Mouse (Mus musculus) ES-CJ7 (cell line): ENCODE measurements around the gene Trp53bp2.

Experiments
- DNase-seq: peaks from one replicate; pipeline ENCODE4 v3.0.0; 2011; ENCODE audit warnings: low read depth, low spot score

The Trp53bp2 gene

DNA sequence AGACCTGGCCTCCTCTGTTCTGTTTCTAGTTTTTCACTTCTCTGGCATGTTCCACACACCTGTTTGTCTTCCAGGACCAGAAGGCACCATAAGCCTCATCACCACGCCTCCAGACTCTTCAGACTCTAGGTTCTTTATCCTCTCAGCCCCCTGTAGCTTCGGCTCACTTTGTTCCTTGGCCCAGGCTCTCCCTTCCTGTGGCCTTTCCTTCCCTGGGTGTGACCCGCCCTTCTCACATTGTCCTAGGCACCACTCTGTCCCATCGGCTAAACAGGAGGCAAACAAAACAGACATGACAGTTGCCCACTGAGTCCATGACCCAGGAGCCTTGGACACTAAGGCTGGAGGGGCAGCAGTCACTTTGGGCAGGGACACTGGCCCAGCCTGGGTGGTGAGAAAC is 91.3 kb downstream of the Trp53bp2 start:
- DNase-seq, result no peak

DNA sequence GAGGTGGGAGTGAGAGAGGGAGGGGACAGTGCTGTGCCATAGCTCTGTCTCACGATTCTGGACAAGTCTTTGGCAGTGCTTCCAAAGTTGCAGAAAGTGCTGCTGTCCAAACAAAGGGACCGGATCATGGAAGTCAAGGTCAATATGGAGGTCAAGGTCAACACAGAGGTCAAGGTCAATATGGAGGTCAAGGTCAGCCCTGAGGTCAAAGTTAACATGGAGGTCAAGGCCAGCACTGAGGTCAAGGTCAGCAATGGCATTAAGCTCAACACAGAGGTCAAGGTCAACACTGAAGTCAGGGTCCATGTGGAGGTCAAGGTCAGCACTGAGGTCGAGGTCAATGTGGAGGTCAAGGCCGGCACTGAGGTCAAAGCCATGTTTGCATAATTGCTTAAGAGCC is 91.9 kb downstream of the Trp53bp2 start:
- DNase-seq, result peak; percentile 66

DNA sequence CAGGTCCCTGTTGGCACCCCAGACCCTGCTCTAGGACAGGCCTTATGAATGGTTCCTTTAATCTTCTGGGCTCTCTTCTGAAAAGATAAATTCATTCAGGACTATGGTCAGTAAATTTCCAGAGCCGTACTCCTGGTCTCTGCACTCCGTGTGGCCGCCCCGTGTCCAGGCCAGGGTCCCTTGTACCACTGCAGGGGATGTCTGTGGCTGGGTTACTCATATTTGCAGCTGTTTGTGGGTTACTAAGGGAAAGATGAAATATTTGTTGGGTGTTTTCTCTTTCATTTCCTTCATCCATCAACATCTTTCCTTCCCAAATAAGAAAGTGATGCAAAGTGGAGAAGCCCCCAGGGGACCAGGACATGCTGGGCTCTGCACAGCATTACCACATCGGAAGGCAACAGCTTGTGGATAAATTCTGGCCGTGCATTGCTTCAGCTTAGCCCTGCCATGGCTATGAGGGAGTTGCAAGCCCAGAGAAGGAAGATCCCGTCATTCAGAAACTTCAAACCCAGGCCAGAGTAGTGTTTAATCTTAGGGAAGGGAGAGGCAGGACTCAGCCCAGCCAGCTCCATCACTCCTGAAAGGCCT is 92.9 kb downstream of the Trp53bp2 start:
- no peak for DNase-seq

DNA sequence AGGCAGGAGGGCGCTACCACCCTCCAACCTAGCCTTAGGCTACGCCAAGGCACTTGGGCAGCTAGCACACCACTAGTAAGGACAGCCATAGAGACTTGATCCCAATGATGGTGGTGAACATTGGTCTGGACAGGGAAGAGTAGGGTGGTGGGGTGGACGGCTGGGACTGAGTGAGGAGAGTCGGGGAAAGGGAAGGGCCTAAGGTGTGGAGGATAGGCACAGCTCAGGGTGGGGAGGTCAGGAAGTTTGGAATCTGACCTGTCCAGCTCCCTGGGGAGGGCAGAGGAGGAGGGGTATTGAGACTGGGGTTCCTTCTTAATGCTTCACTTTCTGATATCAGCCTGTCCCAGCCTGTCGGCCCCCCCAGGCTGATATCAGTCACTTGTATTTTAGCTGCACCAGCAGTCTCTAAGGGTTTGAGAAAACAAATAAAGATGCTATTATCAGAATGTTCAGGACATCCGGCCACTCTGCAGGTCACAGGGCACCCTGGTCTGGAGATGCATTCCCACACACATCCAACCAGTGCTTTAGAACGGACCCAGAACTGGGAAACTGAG is 93.6 kb downstream of the Trp53bp2 start:
- DNase-seq, result no peak

DNA sequence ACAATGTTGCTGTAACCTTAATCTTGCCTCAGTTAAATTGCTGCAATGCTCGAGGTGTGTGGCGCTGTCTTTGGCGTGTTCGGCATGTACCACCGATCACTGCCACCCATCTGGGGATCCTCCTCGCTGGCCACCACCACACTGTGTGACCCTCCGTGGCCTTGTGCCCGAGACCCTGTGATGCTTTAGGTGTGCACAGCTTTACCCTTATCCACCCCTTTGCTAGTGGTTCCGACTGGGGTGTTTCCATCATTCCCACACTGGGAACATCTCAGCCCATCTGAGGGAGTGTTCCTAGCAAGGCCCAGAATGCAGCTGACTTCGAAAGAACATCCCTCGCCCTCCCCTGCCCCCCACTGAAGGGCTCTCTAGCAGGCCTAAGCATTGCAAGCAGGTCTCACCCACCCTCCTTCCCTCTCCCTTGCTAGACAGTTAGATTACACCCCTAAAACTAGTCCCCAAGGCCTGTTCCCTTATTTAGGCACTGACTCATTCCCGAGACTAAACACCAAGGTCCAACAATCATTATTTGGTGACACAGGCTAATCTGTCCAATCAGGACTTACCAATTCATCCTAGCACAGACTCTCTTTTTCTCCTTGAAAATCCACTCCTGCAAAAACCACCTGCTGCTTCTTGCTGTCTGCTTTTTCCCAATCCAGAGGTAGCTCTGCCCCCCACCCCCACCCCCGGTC is 94.4 kb downstream of the Trp53bp2 start:
- no peak for DNase-seq

DNA sequence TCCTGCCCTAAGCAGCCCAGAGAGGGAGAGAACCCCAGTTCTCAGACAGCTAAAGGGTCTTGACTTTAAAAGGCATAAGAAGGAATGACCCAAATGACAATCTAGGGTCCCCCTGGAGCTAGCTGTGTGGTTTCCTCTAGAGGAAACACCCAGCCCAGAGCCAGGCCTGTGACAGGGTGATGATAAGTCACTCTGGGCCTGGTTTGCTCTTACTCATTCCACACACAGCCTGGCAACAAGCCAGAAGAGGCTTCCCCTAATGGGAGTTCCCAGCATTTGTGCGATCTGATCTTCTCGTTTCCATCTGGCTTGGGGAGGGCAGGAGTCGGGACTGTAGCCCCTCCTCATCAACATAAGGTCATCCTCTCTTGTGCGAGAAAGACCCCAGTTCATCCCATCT is 95.3 kb downstream of the Trp53bp2 start:
- DNase-seq, result peak; percentile 31

DNA sequence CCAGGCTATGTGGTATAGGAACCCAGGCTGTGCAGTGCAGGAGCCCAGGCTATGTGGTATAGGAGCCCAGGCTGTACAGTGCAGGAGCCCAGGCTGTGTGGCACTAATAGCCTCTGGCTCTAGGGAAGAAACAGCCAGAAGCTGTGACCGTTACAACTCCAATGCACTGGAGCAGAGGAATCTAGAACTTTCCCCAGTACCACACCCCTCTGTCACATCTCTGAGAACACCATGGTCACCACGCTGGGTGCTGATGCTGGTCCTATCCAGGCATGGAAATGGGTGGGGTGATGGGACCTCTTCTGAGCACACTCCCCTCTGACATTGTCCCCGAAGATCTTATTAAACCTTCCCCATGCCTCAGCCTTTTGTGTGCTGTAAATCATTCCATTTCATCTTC is 96.3 kb downstream of the Trp53bp2 start:
- DNase-seq, result no peak

DNA sequence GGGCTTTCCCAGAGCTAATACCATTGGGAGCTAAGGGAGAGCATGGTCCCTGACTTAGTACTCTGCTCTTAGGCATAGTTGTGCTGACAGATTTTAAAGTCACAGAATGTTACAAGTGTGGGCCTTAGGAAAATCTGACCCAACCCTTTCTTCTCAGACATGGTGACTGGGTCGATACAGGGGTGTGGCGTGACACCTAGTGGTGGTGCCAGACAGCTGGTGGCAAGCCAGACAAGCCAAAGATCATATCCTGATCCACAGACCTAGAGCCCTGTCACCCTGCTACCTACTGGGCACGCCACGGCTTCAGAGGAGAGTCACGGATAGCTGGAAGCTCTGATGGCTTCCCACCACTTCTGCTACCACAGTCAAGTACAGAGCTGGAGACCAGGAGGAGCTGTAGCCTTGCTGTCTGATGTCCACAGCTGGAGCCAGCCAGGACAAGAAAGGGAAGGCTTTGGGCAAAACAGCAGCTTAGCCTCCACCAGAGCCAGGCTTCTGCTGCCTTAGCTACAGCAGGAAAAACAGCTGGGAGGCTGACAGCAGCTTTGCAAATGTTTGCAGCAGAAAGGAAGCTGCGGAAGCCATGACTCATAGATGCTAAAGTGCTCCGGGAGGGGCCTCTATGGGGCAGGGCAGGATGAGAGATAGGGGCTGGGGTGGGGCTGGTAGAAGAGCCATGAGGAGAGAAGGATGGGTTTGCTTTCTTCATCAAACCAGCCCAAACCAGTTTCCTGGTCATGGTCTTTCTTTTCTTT is 97.4 kb downstream of the Trp53bp2 start:
- DNase-seq, result peak; percentile 36

DNA sequence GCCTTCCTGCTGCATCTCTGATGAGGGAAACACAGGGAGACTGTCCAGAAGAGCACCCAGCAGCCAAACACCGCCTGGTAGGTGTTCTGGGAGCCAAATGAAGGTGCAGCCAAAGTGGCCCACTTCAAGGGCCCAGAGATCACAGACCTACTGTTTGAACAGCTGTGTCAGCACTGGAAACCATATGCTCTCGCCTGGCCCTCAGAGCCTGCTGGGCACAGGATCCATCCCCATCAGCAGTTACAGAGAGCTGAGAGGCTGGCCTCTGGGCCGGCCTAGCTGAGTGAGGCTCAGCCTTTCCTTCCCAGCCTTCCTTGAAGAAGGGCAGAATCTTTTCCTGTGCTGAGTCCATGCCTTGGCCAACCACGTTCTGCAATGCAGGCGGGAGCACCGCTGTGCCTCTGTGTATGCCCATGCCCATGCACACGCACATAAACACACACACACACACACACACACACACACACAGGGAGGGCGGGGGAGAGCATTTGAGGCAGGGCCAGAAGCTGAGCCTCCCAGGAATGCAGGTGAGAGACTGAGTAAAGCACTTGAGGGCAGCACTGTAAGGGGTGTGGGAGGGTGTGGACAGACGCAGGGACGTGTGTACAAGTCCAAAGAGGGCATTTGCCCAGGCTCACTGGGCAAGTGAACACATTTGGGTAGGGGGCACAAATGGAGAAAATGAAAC is 100.3 kb downstream of the Trp53bp2 start:
- DNase-seq, result no peak

DNA sequence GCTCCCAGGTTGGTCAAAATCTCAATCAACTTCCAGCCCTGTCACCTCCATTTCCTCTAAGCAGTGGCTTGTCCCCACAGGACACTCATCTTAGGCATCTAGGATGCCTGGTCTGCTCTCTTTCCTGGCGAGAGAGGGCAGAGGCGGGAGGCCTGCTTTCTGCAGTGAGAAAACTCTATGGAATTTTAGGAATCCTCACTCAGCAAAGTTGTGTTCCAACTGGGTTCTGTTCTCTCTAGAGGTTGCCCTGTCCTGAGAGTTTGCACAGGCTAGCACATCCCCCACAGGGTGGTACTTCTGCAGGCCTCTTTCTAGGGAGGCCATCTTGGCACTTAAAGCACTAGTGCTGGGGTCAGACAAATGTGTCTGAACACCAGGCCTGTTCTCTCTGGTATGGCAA is 102.1 kb downstream of the Trp53bp2 start:
- DNase-seq, result no peak

DNA sequence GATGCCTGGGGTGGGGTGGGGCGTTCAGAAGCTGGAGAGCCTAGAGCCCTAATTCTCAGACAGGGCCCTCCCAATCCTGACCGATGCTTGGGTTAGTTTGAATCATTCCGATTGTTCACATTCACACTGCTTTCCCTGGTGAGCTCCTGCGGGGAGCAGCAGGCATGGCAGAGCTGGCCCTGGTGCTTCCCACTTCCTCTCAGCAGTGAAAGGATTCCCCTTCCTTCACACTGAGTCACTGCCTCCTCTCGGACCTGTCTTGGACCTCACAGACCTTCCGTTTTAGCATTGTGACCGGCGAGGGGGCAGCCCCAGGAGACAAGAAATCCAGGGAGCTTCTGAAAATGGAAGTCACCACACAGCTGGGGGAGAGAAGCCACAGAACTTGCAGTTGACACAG is 102.8 kb downstream of the Trp53bp2 start:
- DNase-seq, result no peak
